Mouse (Mus musculus) splenic B cell, adult 2 months (primary cell): ENCODE results near the gene Dok7.
A peak's percentile ranks its signal among the peaks of the same experiment; 100 is the strongest.

ENCODE experiments used
- DNase-seq: peaks from one replicate; pipeline ENCODE4 v3.0.0-alpha.2; 2011; ENCODE audit warnings: low read depth, low spot score
- H3K27me3 ChIP-seq: 2 replicates; pipeline ENCODE4 v1.6.1; 2012; ENCODE audit warnings: mild to moderate bottlenecking, low read length, moderate library complexity, mixed read lengths; ENCODE audit not compliant: control insufficient read depth, poor library complexity, insufficient read depth, severe bottlenecking
- H3K36me3 ChIP-seq: 2 replicates; pipeline ENCODE4 v1.6.1; 2012; ENCODE audit warnings: mild to moderate bottlenecking, low read length, moderate library complexity, mixed read lengths; ENCODE audit not compliant: control insufficient read depth, poor library complexity, insufficient read depth, severe bottlenecking

Gene Dok7

DNA sequence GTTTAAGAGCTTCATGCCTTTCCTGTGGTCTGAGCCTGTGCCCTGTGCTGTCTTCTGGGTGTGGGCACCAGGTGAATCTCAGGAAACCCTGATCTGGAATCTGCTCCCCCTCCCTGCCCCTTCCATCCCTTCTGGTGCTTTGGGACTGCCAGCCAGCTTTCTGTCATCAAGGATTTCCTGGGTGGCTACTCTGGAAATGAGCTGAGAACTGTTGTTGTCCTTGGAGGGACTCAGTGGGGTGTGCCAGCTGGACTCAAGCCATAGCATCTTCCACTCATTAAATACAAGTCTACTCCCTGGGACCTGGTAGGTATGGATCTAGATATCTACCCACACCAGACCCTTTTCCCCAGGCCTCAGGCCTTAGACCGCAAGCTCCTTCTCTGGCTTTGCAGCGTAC, 61.9 kb downstream of the Dok7 start:
- no peaks in the 10 kb centered on the region for H3K36me3 ChIP-seq
- no peak for DNase-seq

GRCm38 (mm10) chr5:35120024-35120423, 63.5 kb downstream of the Dok7 start:
- Histone ChIP-seq H3K36me3 (no peaks in the 10 kb centered on the region), H3K27me3 (no peaks in the 10 kb centered on the region)
- no peak for DNase-seq

More for the DNA sequence above, 61.9 kb downstream of the Dok7 start:
- no peaks in the 10 kb centered on the region for H3K27me3 ChIP-seq

- no peaks in the 10 kb centered on the region for H3K36me3 ChIP-seq
- H3K27me3 ChIP-seq = no peaks in the 10 kb centered on the region
- no peak for DNase-seq
These were observed 72.6 kb downstream of the Dok7 start for GRCm38 (mm10) chr5:35129208-35129607.

DNA sequence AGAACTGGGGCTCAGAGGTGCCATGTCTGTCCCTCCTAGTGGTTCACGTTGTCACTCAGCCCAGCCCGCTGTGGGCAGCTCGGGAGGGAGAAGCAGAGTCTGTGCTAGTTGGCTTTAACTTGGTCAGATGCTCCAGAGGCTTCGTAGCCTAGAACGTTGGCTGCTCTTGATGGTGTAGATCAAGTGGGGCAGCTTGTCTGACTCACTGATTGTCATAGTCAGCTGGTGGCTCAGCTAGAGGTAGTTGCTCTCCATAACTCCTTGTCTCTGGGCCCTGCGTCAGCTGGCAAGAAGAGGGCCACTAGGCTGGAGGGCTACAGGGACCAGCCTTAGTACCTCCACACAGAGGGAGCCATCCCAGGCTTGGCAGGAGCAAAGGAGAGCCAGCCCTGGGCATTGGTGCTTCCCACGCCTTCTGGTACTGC, 73.2 kb downstream of the Dok7 start:
- no peaks in the 10 kb centered on the region for H3K27me3 ChIP-seq

GRCm38 (mm10) chr5:35131237-35131636, 74.7 kb downstream of the Dok7 start:
- Histone ChIP-seq H3K27me3 (no peaks in the 10 kb centered on the region), H3K36me3 (no peaks in the 10 kb centered on the region)
- peak; percentile 3 for DNase-seq

More for the DNA sequence above, 73.2 kb downstream of the Dok7 start:
- no peak for DNase-seq
- no peaks in the 10 kb centered on the region for H3K36me3 ChIP-seq

- Histone ChIP-seq H3K27me3 (no peaks in the 10 kb centered on the region), H3K36me3 (no peaks in the 10 kb centered on the region)
- peak; percentile 70 for DNase-seq
These were observed 75.2 kb downstream of the Dok7 start for GRCm38 (mm10) chr5:35131773-35132172.

DNA sequence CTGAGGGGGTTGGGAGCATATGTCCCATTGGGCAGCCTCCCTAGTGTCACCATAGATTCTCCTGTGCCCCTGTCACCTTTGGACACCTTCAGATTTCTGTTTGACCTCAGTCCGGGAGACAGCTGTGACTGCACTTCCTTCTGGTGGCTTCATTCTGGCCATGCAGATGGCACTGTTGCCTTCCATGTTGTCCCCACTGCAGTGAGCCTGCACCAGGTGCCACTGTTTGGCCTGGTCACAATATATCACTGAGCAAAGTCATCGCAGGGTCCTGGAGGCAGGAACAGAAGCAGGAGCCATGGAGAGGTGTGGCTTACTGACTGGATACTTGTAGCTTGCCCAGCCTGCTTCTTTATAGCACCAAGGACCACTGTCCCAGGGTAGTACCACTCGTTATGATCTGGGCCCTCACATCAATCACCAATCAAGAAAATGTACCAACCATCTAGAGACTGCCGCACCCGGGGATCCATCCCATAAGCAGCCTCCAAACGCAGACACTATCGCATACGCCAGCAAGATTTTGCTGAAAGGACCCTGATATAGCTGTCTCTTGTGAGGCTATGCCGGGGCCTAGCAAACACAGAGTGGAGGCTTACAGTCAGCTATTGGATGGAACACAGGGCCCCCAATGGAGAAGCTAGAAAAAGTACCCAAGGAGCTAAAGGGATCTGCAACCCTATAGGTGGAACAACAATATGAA, 75.9 kb downstream of the Dok7 start:
- DNase-seq = no peak
- Histone ChIP-seq H3K36me3 (no peaks in the 10 kb centered on the region), H3K27me3 (no peaks in the 10 kb centered on the region)

DNA sequence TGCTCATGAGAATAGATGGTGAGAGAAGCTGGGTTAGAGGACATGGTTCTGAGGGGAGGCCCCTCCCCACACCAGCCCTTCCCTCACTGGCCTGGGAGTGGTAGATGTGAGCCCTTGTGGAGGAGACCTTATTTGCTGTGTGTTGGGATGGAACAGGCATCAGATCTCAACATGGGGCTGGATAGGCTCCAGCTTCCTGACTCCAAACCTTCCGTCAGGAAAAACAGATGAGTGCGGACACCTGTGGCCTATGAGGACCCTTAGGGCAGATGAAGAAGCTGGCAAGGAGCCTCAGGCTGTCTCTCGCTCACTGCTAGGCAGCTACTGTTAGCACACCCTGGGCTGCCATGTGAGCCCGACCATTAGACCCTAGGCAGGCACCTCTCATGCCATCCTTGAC, 76.9 kb downstream of the Dok7 start:
- Histone ChIP-seq H3K27me3 (no peaks in the 10 kb centered on the region), H3K36me3 (no peaks in the 10 kb centered on the region)
- no peak for DNase-seq

- H3K27me3 ChIP-seq = no peaks in the 10 kb centered on the region
- DNase-seq = no peak
- H3K36me3 ChIP-seq = no peaks in the 10 kb centered on the region
These were observed 77.7 kb downstream of the Dok7 start for GRCm38 (mm10) chr5:35134286-35134685.

GRCm38 (mm10) chr5:35135903-35136302, 79.3 kb downstream of the Dok7 start:
- DNase-seq = no peak
- Histone ChIP-seq H3K36me3 (no peaks in the 10 kb centered on the region), H3K27me3 (no peaks in the 10 kb centered on the region)
